Mouse (Mus musculus) leukemia stem cell, adult 10-12 weeks (primary cell): Measurements from ENCODE around the gene Trp53bp1. TPM values are rescaled to one million over a fixed set of nuclear protein-coding genes. Genes with fewer than 3 reads are reported as not detected.

Experiments
- polyA plus RNA-seq: library from polyadenylated mRNA; stranded (reverse); fragments of >175 nt; gene quantifications from 2 replicates; pipeline ENCODE4 v1.2.3, GENCODE M21; 2012; ENCODE audit warnings: low replicate concordance

The Trp53bp1 gene
- polyA plus RNA-seq, result 7.3 and 7.4 TPM in 2 replicates

DNA sequence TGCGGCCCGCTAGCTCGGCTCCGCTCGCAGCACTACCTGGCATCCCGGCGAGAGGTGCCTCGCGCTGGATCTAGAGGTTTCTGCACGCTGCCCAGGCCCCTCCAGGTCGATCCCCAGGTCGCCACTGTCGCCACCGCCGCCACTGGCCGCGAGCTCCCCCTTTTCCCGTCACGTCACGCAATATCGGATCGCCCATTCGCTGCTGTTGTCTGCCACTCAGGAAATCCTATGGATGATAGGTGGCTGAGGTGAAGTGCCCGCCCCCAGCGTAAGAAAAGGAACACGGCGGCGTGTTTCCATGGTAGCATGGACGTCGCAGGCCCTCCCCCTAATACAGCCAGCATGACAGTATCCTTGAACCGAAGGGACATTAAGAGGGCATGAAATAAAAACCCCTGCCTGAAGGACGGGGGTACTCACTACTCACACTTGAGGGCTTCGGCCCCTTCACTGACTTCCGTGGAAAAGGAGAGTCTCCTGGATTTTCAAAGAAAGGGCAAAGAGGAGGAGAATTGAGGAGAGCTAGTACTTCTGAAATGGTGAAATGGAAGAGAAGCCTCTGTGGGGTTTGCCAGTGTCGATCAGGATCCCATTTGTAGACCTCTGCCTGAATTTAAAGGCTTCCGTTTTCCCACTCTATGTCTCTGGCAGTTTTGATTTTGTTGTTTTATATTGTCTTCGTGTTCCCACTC lies at the start of gene Trp53bp1:
Gene Trp53bp1 (minus strand): TSS at position 172 of the 692 bp plus-strand sequence.

GRCm38 (mm10) chr2:121288901-121289729 lies 17.9 kb upstream of the Trp53bp1 start, which contains the start of gene Map1a:
TSS of gene Map1a (plus strand) at chr2:121289600.

GRCm38 (mm10) chr2:121170980-121171742 lies 100.0 kb downstream of the Trp53bp1 start, which contains the start of gene Zscan29:
TSS of gene Zscan29 (minus strand) at chr2:121171125.

DNA sequence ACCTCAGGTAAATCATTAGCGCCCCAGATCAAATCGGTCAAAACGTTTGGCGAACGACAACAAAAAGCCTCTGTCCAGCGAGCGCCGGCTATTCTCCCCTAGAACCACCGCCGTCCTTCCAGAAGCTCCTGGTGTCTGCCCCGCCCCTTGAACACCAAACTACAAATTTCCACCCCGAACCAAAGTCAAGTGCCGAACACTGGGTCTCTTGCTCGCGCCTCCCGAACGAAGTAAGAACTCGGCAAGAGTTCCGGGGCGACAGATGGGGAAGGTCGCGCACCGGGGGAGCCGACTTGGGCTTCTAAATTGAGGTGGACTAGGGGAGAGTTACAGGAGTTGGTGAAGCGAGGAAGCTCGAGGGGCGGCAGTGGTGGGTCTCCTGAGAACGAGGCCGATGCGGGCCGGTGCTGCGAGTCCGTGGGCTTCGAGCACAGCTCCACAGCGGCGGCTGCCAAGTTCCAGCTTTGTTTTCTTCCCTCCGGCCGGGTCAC lies 100.7 kb downstream of the Trp53bp1 start, which contains the start of gene Tubgcp4:
Gene Tubgcp4 (plus strand): TSS at position 174 of the 491 bp plus-strand sequence.

Other genes with a start within 250 kb of the Trp53bp1 start
- gene Epb42, start 234.3 kb downstream of the Trp53bp1 start, polyA plus RNA-seq, result 27.4 and 43.0 TPM in 2 replicates
- gene Tgm5, start 185.6 kb downstream of the Trp53bp1 start, polyA plus RNA-seq, result not detected in 2 replicates
- not detected in 2 replicates for gene Tgm7, start 161.6 kb downstream of the Trp53bp1 start, polyA plus RNA-seq
- 2.4 and 3.2 TPM in 2 replicates for gene Adal, start 131.0 kb downstream of the Trp53bp1 start, polyA plus RNA-seq
- gene Lcmt2, start 130.8 kb downstream of the Trp53bp1 start, polyA plus RNA-seq, result 11.7 and 13.5 TPM in 2 replicates
- 4.2 and 28.8 TPM in 2 replicates for gene Tubgcp4, start 100.8 kb downstream of the Trp53bp1 start, polyA plus RNA-seq
- gene Zscan29, start 100.3 kb downstream of the Trp53bp1 start, polyA plus RNA-seq, result 12.7 and 13.2 TPM in 2 replicates
- 2.3 and 2.7 TPM in 2 replicates for gene Map1a, start 18.2 kb upstream of the Trp53bp1 start, polyA plus RNA-seq
- gene Ppip5k1, start 84.0 kb upstream of the Trp53bp1 start, polyA plus RNA-seq, result 5.3 and 6.3 TPM in 2 replicates
- not detected in 2 replicates for gene Ckmt1, start 86.3 kb upstream of the Trp53bp1 start, polyA plus RNA-seq
- gene Strc, start 115.8 kb upstream of the Trp53bp1 start, polyA plus RNA-seq, result not detected in 2 replicates
- gene Pdia3, start 142.4 kb upstream of the Trp53bp1 start, polyA plus RNA-seq, result 1,200 and 1,371 TPM in 2 replicates
- 0.23 and 0.27 TPM in 2 replicates for gene Catsper2, start 142.4 kb upstream of the Trp53bp1 start, polyA plus RNA-seq
- 0.35 and 2.2 TPM in 2 replicates for gene Ell3, start 172.9 kb upstream of the Trp53bp1 start, polyA plus RNA-seq
- 84.7 and 137 TPM in 2 replicates for gene Serf2, start 177.8 kb upstream of the Trp53bp1 start, polyA plus RNA-seq
- 6.8 and 26.9 TPM in 2 replicates for gene Hypk, start 181.9 kb upstream of the Trp53bp1 start, polyA plus RNA-seq
- 0.08 TPM in 1 of 2 replicates, not detected in the other for gene Serinc4, start 185.4 kb upstream of the Trp53bp1 start, polyA plus RNA-seq
- gene Mfap1b, start 202.7 kb upstream of the Trp53bp1 start, polyA plus RNA-seq, result 0.90 and 2.2 TPM in 2 replicates
- gene Mfap1a, start 235.3 kb upstream of the Trp53bp1 start, polyA plus RNA-seq, result 0.27 and 3.3 TPM in 2 replicates
- gene Wdr76, start 235.3 kb upstream of the Trp53bp1 start, polyA plus RNA-seq, result 0.62 and 1.0 TPM in 2 replicates